Mouse (Mus musculus) ES-CJ7 (cell line): ENCODE measurements around the gene Afg3l1.
"Not testable (repeated sequence)": the region's sequence is repeated elsewhere in the genome, so short reads cannot be mapped to it uniquely, and the experiment has no call there.

Experiments used
- DNase-seq: peaks from one replicate; pipeline ENCODE4 v3.0.0; 2011; ENCODE audit warnings: low read depth, low spot score

The Afg3l1 gene

DNA sequence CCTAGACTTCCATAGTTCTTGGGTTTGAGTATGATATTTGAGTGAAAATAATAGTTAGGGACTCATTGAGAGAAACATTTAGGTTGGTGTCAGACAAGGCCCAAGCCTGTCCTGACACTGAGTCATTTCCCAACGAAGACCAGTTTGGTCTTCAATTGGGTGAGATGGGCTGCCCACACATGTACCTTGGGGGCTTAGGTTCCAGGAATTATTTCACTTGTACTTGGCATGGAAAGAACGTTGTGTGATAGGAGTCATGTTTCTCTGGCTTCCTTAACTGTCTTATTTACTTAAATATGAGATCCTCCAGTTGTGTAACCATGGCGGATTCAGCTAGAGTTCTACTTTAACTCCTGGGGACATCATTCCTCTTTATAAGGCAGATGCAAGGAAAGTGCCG lies 14.1 kb upstream of the Afg3l1 start:
- no peak for DNase-seq

DNA sequence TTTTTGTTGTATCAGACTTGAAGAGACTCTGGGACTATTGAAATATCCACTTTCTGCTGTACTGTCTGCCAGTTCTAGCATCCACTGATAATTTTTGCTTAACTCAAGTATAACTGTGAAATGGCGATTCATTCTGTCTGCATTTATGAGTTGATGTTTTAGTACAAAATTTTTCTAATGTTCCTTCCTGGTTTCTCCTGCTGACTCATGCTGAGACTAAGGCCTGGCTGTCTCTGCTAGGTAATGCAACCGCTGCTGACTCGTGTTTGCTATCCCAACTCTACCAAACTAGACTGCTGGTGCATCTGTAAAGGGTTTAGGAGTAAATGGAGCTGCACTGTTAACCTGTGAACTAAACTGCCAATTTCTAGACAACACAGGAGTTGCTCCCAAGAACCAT lies 10.2 kb upstream of the Afg3l1 start:
- DNase-seq: peak; percentile 2

- not testable (repeated sequence) for DNase-seq
Observed at GRCm38 (mm10) chr8:123472991-123473390, 4.7 kb upstream of the Afg3l1 start.

DNA sequence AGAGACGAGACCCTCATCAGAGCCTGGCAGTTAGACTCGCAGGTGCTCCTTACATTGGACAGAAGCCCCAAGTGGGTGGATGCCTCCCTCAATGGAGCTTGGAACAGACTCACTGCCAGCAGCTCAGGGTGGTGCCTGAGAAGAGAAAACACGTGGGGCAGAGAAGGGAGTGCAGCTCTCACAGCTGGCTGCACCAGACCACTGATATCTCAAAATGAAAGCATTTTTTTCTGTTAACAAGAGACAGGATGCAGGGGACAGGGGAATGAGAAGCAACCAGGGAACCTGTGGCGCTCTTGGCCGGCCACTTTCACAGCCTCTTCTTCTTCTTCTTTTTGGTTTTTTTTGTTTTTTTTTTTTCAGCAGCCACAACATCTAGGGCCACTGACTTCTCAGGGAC lies 3.2 kb upstream of the Afg3l1 start:
- DNase-seq: not testable (repeated sequence)

GRCm38 (mm10) chr8:123476911-123477736 lies 579 bp upstream of the Afg3l1 start:
- DNase-seq: peak; percentile 42

DNA sequence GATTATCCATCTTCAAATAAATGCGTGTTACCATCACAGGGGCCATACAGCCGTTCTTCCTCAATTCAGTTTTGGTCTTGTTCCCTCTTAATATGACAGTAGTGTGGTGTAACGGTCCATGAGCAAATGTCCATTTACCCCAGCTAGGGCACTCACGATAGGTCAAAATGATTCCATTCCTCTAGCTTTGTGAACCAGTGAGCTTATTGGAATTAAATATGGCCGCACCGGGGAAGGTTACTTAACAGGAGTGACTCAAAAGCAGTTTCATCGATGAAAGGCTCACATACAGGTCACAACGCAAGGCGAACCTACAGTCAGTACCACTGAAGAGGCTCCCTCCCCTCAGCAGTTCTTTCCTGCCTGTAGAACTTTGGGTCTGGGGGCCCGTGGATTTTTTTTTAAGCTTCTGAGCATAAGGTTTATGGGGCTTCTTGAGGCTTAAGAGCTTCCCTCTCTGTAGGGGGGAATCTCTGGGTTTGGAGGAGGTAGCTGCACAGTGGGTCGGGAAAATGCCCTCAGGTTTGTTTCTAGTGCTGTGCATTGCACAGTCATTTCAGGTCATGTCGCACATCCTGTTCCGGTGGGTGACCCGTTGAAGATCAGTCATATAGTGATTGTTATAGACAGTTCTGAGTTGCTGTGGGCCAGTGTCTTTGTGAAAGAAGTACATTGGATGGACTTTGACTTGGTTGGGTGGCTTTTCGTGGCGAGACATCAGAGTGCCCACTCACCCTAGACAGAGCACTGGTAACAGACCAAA lies 934 bp downstream of the Afg3l1 start:
- DNase-seq: peak; percentile 28

DNA sequence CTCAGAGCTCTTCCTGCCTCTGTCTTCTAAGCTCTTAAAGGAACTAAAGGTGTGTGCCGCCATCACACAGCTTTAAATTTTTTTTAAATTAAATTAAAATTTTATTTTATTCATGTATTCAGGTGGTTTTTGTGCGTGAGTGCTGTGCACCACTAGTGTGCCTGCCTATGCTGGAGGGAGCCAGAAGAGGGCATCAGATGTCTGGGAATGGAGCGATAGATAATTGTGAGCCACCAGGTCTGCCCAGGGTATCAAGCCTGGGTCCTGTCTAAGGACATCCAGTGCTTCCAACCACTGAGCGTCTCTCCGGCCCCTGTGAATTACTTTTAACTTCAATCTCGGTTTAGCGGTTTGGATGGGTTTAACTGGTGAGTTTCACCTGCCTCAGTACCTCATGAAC lies 4.9 kb downstream of the Afg3l1 start:
- DNase-seq: peak; percentile 67

- DNase-seq: no peak
Observed at GRCm38 (mm10) chr8:123491280-123492075, 13.8 kb downstream of the Afg3l1 start.

DNA sequence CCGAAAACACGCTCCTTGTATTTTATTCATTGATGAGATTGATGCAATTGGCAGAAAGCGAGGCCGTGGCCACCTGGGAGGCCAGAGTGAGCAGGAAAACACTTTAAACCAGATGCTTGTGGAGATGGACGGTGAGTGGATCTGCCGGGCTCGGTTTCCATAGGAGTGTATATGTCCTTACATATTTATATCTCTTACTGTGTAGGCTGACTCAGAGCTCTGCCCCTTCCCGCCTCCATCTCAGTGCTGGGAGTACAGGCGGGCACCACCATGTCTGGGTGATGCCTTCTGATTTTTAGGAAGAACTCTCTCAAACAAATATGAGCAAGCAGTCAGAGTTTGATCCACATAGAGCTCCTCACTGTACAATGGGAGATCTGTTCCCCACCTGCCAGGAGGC lies 15.2 kb downstream of the Afg3l1 start:
- DNase-seq: peak; percentile 1

DNA sequence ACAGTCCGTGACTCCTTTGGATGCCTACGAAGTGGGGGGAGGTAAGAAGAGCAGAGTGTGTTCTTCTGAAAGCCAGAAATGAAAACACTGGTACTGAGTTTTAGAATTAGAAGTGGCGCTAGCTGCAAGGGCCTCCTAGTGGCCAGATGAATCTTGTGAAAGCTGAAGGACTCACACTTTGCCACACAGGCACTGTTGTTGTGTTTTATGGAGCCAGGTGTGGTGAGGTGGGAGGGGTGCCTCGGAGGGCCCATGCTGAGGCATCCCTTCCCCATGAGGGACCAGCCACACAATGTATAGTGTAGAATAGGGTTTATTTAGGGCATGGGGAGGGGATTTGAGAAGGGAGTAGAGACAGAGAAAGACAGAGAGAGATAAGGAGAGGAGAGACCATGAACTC lies 20.0 kb downstream of the Afg3l1 start:
- DNase-seq: peak; percentile 54

- no peak for DNase-seq
Observed at GRCm38 (mm10) chr8:123498963-123499362, 21.3 kb downstream of the Afg3l1 start.

DNA sequence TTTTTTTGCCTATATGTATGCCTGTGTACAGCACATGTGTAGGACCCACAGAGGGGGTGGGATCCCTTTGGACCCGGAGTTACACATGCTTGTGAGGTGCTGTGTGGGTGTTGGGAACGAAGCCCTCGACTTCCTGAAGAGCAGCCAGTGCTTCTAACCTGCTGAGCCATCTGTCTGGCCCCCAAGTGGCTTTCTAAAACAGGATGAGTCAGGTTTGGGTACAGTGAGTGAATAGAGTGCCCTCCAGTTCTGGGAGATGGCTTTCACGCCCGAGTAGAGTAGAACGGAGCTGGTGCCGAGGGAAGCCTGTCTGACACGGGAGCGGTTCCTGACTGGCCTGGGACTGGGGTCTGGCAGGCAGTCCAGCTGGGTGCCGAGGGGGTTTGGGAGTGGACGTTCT lies 21.9 kb downstream of the Afg3l1 start:
- no peak for DNase-seq

- DNase-seq: no peak
Observed at GRCm38 (mm10) chr8:123502192-123502591, 24.5 kb downstream of the Afg3l1 start.

- DNase-seq: peak; percentile 62
Observed at GRCm38 (mm10) chr8:123503801-123504467, 26.2 kb downstream of the Afg3l1 start.

DNA sequence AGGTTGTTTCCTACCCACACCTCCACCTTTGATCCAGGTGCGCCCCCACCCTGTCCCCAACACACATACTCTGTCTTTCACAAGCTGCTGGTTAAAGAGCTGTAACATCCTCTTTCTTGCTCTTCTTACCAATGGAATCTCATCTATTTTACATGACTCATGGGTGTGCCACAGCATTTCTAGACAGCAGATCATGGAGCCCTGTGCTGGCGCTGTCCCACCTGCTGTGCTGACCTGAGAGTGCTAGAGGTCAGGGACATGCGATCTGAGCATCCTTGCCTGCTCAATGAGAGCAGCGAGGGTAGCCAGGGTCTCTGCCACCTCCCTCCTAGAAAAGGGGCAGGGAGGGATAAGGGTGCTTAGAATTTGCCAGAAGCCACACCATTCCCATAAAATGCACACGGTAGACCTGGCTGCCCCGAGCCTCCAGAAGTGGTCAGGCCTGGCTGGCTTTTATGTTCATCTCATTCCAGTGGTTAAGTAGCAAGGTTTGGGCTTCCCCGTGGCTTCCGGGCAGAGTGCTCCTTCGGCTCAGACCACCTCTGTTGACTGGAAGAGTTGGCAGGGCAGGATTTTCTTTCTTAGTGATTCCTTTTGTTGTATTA lies 27.0 kb downstream of the Afg3l1 start:
- peak; percentile 63 for DNase-seq

DNA sequence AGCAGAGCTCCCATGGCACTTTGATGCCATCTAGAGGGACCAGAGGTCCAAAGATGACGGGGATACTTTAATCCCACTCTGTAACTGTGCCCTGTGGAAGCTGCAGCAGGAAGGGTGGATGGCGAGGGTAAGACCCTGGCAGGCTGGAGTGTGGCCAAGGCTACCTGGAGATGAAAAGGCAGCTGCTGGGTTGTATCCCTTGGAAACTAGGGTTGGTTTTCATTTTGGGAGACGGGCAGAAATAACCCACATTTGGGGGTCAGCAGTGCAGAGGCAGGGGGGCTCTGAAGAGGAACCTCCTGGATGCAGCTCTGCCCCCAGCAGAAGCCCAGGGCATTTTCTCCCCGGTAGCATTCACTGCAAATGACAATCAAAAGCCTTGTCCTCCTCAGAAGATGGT lies 27.6 kb downstream of the Afg3l1 start:
- DNase-seq: no peak

- no peak for DNase-seq
Observed at GRCm38 (mm10) chr8:123505695-123506094, 28.0 kb downstream of the Afg3l1 start.

- no peak for DNase-seq
Observed at GRCm38 (mm10) chr8:123507153-123507552, 29.4 kb downstream of the Afg3l1 start.

- no peak for DNase-seq
Observed at GRCm38 (mm10) chr8:123510819-123511218, 33.1 kb downstream of the Afg3l1 start.

- DNase-seq: no peak
Observed at GRCm38 (mm10) chr8:123514136-123514535, 36.4 kb downstream of the Afg3l1 start.
